Mouse (Mus musculus) hindbrain, postnatal 0 days (tissue): ENCODE measurements around the gene Slc12a8. TPM values are rescaled to one million over a fixed set of nuclear protein-coding genes. Genes with fewer than 3 reads are reported as not detected.

Experiments
- ATAC-seq: fragments of 200-750 bp; cut with Nextera tagmentation; 2 replicates; pipeline ENCODE4 v1.8.0; 2017; ENCODE audit warnings: mild to moderate bottlenecking, moderate TSS enrichment, moderate library complexity
- DNase-seq: peaks from one replicate; pipeline ENCODE4 v3.0.0-alpha.2; 2015; ENCODE audit warnings: low spot score
- H3K27ac ChIP-seq: fragments of 300-500 bp; sonication (generic); 2 replicates; pipeline ENCODE4 v1.5.1; 2014; ENCODE audit warnings: mild to moderate bottlenecking
- H3K27me3 ChIP-seq: fragments of 300-500 bp; sonication (generic); 2 replicates; pipeline ENCODE4 v1.6.1; 2014; ENCODE audit warnings: low read length, mixed read lengths; ENCODE audit not compliant: insufficient read depth
- H3K36me3 ChIP-seq: fragments of 300-500 bp; sonication (generic); 2 replicates; pipeline ENCODE4 v1.6.1; 2014; ENCODE audit warnings: low read length, mixed read lengths; ENCODE audit not compliant: insufficient read depth
- H3K4me1 ChIP-seq: fragments of 300-500 bp; sonication (generic); 2 replicates; pipeline ENCODE4 v1.6.1; 2014; ENCODE audit warnings: antibody characterized with exemption, low read length, mixed read lengths; ENCODE audit not compliant: insufficient read depth
- H3K4me2 ChIP-seq: fragments of 300-500 bp; sonication (generic); 2 replicates; pipeline ENCODE4 v1.6.1; 2014; ENCODE audit warnings: low read depth, mild to moderate bottlenecking, low read length, moderate library complexity, mixed read lengths
- H3K4me3 ChIP-seq: fragments of 300-500 bp; sonication (generic); 2 replicates; pipeline ENCODE4 v1.5.1; 2014; ENCODE audit warnings: low read length
- H3K9ac ChIP-seq: fragments of 300-500 bp; sonication (generic); replicated peaks from 2 replicates; pipeline ENCODE4 v1.6.1; 2014; ENCODE audit warnings: mild to moderate bottlenecking, low read length, moderate library complexity, mixed read lengths
- H3K9me3 ChIP-seq: fragments of 300-500 bp; sonication (generic); 2 replicates; pipeline ENCODE4 v1.6.1; 2016; ENCODE audit warnings: low read length, mixed read lengths
- CTCF ChIP-seq: IDR thresholded peaks from 2 replicates; pipeline ENCODE4 v1.5.1; 2016; ENCODE audit warnings: antibody characterized with exemption, control low read depth, low read depth
- WGBS: fragments of 180-500 bp; shearing (Covaris S2); extraction: QIAGEN DNeasy Blood & Tissue Kit; methylation state at CpG from one replicate; pipeline ENCODE4 v1.1.7; 2014; 5-methylcytosine and 5-hydroxymethylcytosine counted together
- polyA plus RNA-seq: library from polyadenylated mRNA; unstranded; fragments of >200 nt; fragmentation: Nextera tagmentation; extraction: Ambion mirVana; gene quantifications from 2 replicates; pipeline ENCODE4 v1.2.1, GENCODE M21; 2015
- total RNA-seq: library from RNA; depleted of rRNA; stranded (reverse); fragments of >200 nt; gene quantifications from 2 replicates; pipeline ENCODE4 v1.2.3, GENCODE M21; 2014

Gene Slc12a8
- total and polyA plus RNA-seq, 2 experiments from 2014 or later = 1.2 to 1.6 TPM

- ATAC-seq (no peak), DNase-seq (no peak)
- no peaks in the 10 kb centered on the region for H3K36me3 ChIP-seq
- no peaks in the 10 kb centered on the region for H3K9me3 ChIP-seq
- no peak overlapping the region for H3K4me2 ChIP-seq
- no peaks in the 10 kb centered on the region for H3K4me1 ChIP-seq
- no peak overlapping the region for H3K27ac ChIP-seq
- 91% methylated on average over 2 of the region's 2 CpGs for WGBS
- H3K27me3 ChIP-seq = no peaks in the 10 kb centered on the region
- H3K9ac ChIP-seq = no peak overlapping the region
- no peak for TF ChIP-seq CTCF
- no peak overlapping the region for H3K4me3 ChIP-seq
These were observed 151.3 kb downstream of the Slc12a8 start for GRCm38 (mm10) chr16:33668448-33668847.

- TF ChIP-seq CTCF = no peak
- Histone ChIP-seq H3K4me1 (no peaks in the 10 kb centered on the region), H3K4me2 (no peak overlapping the region), H3K27me3 (no peaks in the 10 kb centered on the region), H3K9me3 (no peaks in the 10 kb centered on the region), H3K9ac (no peak overlapping the region), H3K27ac (no peak overlapping the region), H3K36me3 (no peaks in the 10 kb centered on the region), H3K4me3 (no peak overlapping the region)
- ATAC-seq (no peak), DNase-seq (no peak)
- WGBS = 89% methylated on average over 1 of the region's 1 CpGs
These were observed 151.9 kb downstream of the Slc12a8 start for GRCm38 (mm10) chr16:33669072-33669471.

- H3K9me3 ChIP-seq = no peaks in the 10 kb centered on the region
- peak overlapping the region; percentile 66; the same call in 1 of the 2 replicates for H3K27ac ChIP-seq
- ATAC-seq = peak; percentile 62
- WGBS = 47% methylated on average over 3 of the region's 3 CpGs
- no peaks in the 10 kb centered on the region for H3K4me1 ChIP-seq
- H3K27me3 ChIP-seq = no peaks in the 10 kb centered on the region
- peak; percentile 76 for DNase-seq
- no peaks in the 10 kb centered on the region for H3K36me3 ChIP-seq
- no peak overlapping the region for H3K9ac ChIP-seq
- no peak overlapping the region for H3K4me2 ChIP-seq
- no peak overlapping the region for H3K4me3 ChIP-seq
- TF ChIP-seq CTCF = no peak
These were observed 153.2 kb downstream of the Slc12a8 start for GRCm38 (mm10) chr16:33670340-33670739.

GRCm38 (mm10) chr16:33670933-33671332, 153.8 kb downstream of the Slc12a8 start:
- Histone ChIP-seq H3K9ac (no peak overlapping the region), H3K4me2 (no peak overlapping the region), H3K9me3 (no peaks in the 10 kb centered on the region), H3K4me3 (no peak overlapping the region), H3K36me3 (no peaks in the 10 kb centered on the region), H3K27me3 (no peaks in the 10 kb centered on the region), H3K27ac (peak overlapping the region; percentile 66; the same call in 1 of the 2 replicates), H3K4me1 (no peaks in the 10 kb centered on the region)
- TF ChIP-seq CTCF = no peak
- ATAC-seq (no peak), DNase-seq (no peak)
- 89% methylated on average over 2 of the region's 2 CpGs for WGBS

GRCm38 (mm10) chr16:33672188-33672587, 155.1 kb downstream of the Slc12a8 start:
- Histone ChIP-seq H3K27me3 (no peaks in the 10 kb centered on the region), H3K4me3 (no peak overlapping the region), H3K4me1 (no peaks in the 10 kb centered on the region), H3K36me3 (no peaks in the 10 kb centered on the region), H3K4me2 (no peak overlapping the region), H3K9ac (no peak overlapping the region), H3K9me3 (no peaks in the 10 kb centered on the region), H3K27ac (no peak overlapping the region)
- no peak for ATAC-seq
- TF ChIP-seq CTCF = no peak
- WGBS = 95% methylated on average over 3 of the region's 4 CpGs
- no peak for DNase-seq

DNA sequence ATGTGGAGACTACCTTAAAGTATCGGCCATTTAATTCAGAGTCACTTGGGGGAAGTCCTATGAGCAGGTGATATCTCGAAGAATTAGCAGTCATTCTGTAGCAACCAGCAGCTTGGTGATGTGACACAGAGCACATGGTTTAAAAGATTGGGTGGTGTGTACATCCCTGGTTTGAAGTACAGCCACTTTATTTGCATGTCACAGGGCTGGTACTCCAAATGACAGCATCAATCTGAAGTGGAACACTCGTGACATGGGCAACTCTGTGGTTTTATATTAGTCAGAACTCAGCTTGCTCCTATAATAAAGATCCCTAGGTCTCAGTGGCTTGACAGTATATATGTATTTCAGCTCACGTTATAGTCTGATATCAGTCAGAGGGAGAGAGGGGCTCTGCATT, 155.5 kb downstream of the Slc12a8 start:
- Histone ChIP-seq H3K4me2 (no peak overlapping the region), H3K27ac (no peak overlapping the region), H3K4me1 (no peaks in the 10 kb centered on the region), H3K4me3 (no peak overlapping the region), H3K9me3 (no peaks in the 10 kb centered on the region), H3K36me3 (no peaks in the 10 kb centered on the region), H3K27me3 (no peaks in the 10 kb centered on the region), H3K9ac (no peak overlapping the region)
- WGBS = 89% methylated on average over 4 of the region's 4 CpGs
- DNase-seq (no peak), ATAC-seq (no peak)
- no peak for TF ChIP-seq CTCF

DNA sequence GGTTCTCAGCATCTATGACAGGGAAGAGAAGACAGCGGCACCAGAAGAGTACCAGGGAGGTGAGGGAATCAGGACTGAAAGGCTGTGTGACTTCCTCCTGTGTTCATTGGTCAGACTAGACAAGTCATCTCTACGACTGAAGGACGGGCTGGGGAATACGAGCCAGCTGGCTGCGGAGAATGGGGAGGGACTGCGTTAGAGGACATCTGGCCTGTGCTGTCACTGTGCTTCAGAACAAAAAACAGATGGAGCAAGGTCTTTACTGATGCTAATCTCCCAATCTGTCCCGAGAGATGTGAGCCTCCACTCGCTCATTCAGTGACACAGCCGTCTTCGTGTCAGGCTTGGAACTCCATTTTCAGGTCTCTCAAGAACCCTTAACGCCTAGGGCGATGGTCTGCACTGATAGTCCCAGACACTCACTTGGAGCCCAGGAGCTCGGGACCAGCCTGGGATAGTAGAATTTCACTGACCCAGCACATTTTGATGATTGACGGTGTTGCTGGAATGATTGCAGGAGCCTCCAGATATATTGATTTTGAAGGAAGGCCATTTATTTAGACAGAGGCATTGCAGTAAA, 156.5 kb downstream of the Slc12a8 start:
- no peak overlapping the region for H3K27ac ChIP-seq
- no peak overlapping the region for H3K9ac ChIP-seq
- no peak overlapping the region for H3K4me3 ChIP-seq
- no peaks in the 10 kb centered on the region for H3K4me1 ChIP-seq
- DNase-seq (peak; percentile 77), ATAC-seq (peak; percentile 83)
- H3K4me2 ChIP-seq = no peak overlapping the region
- H3K27me3 ChIP-seq = no peaks in the 10 kb centered on the region
- H3K36me3 ChIP-seq = no peaks in the 10 kb centered on the region
- H3K9me3 ChIP-seq = no peaks in the 10 kb centered on the region
- TF ChIP-seq CTCF = no peak
- whole genome bisulfite sequencing = 35% methylated on average over 14 of the region's 14 CpGs
